ENCODE assay signal across 8 mouse cellular contexts in the genomic region with DNA sequence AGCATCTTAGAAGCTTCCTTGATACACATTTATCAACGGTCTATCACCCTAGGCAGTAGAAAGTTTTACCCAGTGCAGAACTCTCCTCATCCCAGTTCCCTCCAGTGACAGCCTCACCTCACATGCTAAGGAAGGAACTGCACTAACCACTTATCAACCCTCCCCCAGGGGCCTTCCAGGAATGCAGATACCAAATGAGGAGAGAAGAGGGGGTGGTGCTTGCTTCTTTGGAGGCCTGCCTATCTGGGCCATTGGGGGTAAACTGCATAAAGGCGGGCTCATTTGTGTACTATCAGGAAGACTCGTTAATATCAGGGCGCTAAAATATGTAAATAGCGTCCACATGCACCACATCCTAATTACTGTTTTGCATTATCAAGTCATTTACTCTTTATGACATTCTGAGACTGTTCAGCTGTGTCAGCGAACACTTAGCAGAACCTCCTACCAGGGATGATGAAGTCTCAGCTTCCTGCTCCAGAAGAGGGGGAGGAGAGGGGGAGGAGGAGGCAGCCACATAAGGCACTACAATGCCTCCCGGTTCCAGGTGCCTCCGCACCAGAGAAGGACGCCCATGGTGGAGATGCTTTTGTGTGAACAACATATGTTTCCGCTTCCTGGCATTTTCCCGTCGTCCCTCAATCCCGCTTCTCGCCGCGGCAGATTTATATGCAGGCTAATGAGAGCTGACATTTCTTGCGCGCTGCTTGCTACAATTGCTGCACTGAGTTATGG.
DNase-seq lines count a peak whose midpoint lies in the region; ATAC-seq and TF ChIP-seq lines count a peak whose summit lies in the region.

No protein-coding gene starts in this region.

- peak overlapping the region; percentile 21 for H3K4me3 ChIP-seq in kidney, embryonic 16.5 days (ENCODE audit: low read length)
- peak overlapping the region; percentile 11; the same call in 1 of the 2 replicates for H3K4me3 ChIP-seq in hindbrain, postnatal 0 days (ENCODE audit: low read length)
- peak overlapping the region; percentile 12 for H3K4me3 ChIP-seq in midbrain, embryonic 15.5 days

- 0 out of 2 replicates have a peak, but pooled peaks have one; percentile 21 for ATAC-seq in kidney, embryonic 16.5 days (ENCODE audit: low FRiP score, low TSS enrichment)
- 0 out of 2 replicates have a peak, but pooled peaks have one; percentile 39 for ATAC-seq in hindbrain, postnatal 0 days
- peak; percentile 51; the same call in 1 of the 2 replicates for ATAC-seq in midbrain, embryonic 15.5 days (replicated peaks)
- no peak for ATAC-seq in CD4-positive, CD25-positive, alpha-beta regulatory T cell, adult 4 months

- H3K9me3 ChIP-seq in kidney, embryonic 16.5 days (ENCODE audit: low read length): no peaks in the 10 kb centered on the region
- H3K9me3 ChIP-seq in hindbrain, postnatal 0 days (ENCODE audit: low read length): no peaks in the 10 kb centered on the region
- H3K9me3 ChIP-seq in midbrain, embryonic 15.5 days: no peaks in the 10 kb centered on the region

- no peak for DNase-seq in kidney, adult 11 months
- DNase-seq in cerebellum, postnatal 36 days: peak; percentile 68 to 75
- DNase-seq in hindbrain, postnatal 0 days (ENCODE audit: low spot score): peak; percentile 73
- no peak for DNase-seq in gastrocnemius, postnatal 4 days (ENCODE audit: low spot score in 2 of 2)
- DNase-seq in adrenal gland, adult (ENCODE audit: inconsistent age in 2 of 2, low spot score in 1 of 2): no peak

- WGBS in kidney, embryonic 16.5 days: 23% methylated on average over 18 of the region's 18 CpGs
- 27% methylated on average over 18 of the region's 18 CpGs for WGBS in hindbrain, postnatal 0 days
- 41% methylated on average over 18 of the region's 18 CpGs for WGBS in midbrain, embryonic 15.5 days

- no peak overlapping the region for H3K27ac ChIP-seq in kidney, embryonic 16.5 days (ENCODE audit: low read length)
- H3K27ac ChIP-seq in hindbrain, postnatal 0 days: peak overlapping the region; percentile 76
- peak overlapping the region; percentile 36; the same call in 1 of the 2 replicates for H3K27ac ChIP-seq in midbrain, embryonic 15.5 days

- H3K27me3 ChIP-seq in kidney, embryonic 16.5 days (ENCODE audit: insufficient read depth, low read length): no peaks in the 10 kb centered on the region
- H3K27me3 ChIP-seq in hindbrain, postnatal 0 days (ENCODE audit: insufficient read depth, low read length): no peaks in the 10 kb centered on the region
- no peaks in the 10 kb centered on the region for H3K27me3 ChIP-seq in midbrain, embryonic 15.5 days (replicated peaks)

- TF ChIP-seq CTCF in hindbrain, postnatal 0 days (IDR thresholded peaks at IDR 0.05; ENCODE audit: low read depth): no peak

- H3K4me2 ChIP-seq in kidney, embryonic 16.5 days (replicated peaks; ENCODE audit: low read depth, low read length): peak overlapping the region; percentile 49
- H3K4me2 ChIP-seq in hindbrain, postnatal 0 days (ENCODE audit: low read depth, low read length): peak overlapping the region; percentile 43
- peak overlapping the region; percentile 45 for H3K4me2 ChIP-seq in midbrain, embryonic 15.5 days

- H3K36me3 ChIP-seq in kidney, embryonic 16.5 days (ENCODE audit: insufficient read depth, low read length): no peaks in the 10 kb centered on the region
- H3K36me3 ChIP-seq in hindbrain, postnatal 0 days (ENCODE audit: insufficient read depth, low read length): no peaks in the 10 kb centered on the region
- H3K36me3 ChIP-seq in midbrain, embryonic 15.5 days (replicated peaks): no peaks in the 10 kb centered on the region

- H3K9ac ChIP-seq in kidney, embryonic 16.5 days (replicated peaks; ENCODE audit: low read length): no peak overlapping the region
- 0 out of 2 replicates have a peak overlapping the region, but pooled peaks have one; percentile 13 for H3K9ac ChIP-seq in hindbrain, postnatal 0 days (replicated peaks; ENCODE audit: low read length)
- no peak overlapping the region; the same call in 1 of the 2 replicates for H3K9ac ChIP-seq in midbrain, embryonic 15.5 days

- peaks cover 23% of the 10 kb centered on the region for H3K4me1 ChIP-seq in kidney, embryonic 16.5 days (ENCODE audit: insufficient read depth, low read length)
- H3K4me1 ChIP-seq in hindbrain, postnatal 0 days (ENCODE audit: insufficient read depth, low read length): peaks cover 15% of the 10 kb centered on the region
- H3K4me1 ChIP-seq in midbrain, embryonic 15.5 days: peaks cover 50% of the 10 kb centered on the region

Comparison
In these comparisons a context has a peak if more than half of its experiments do, and no peak if none do; other contexts are left out.
1. DNase-seq: peak in cerebellum, postnatal 36 days (2 of 2) and hindbrain, postnatal 0 days (single experiment); none in kidney, adult 11 months (single experiment), gastrocnemius, postnatal 4 days (0 of 2) and adrenal gland, adult (0 of 2).
2. Peak in every context shown above with its lines, with median percentiles within 50 percentile points of each other: H3K4me2 ChIP-seq and H3K4me3 ChIP-seq.